Mouse (Mus musculus) liver, embryonic 14.5 days (tissue): ENCODE data around the gene Papln. TPM values are rescaled to one million over a fixed set of nuclear protein-coding genes. Genes with fewer than 3 reads are reported as not detected.

Experiments used
- ATAC-seq: fragments of 200-750 bp; cut with Nextera tagmentation; 2 replicates; pipeline ENCODE4 v1.8.0; 2017; ENCODE audit warnings: moderate number of reproducible peaks, mild to moderate bottlenecking, moderate library complexity; ENCODE audit not compliant: insufficient read depth
- DNase-seq, 3 experiments: peaks; one replicate each; pipeline ENCODE4 v3.0.0-alpha.2; 2012 to 2013; ENCODE audit warnings: low read depth in 3 of 3, low spot score in 3 of 3
- H3K27ac ChIP-seq: fragments of 300-500 bp; sonication (generic); 2 replicates; pipeline ENCODE4 v1.5.1; 2014; ENCODE audit warnings: moderate library complexity, mild to moderate bottlenecking, control low read depth, inconsistent platforms
- H3K27me3 ChIP-seq: fragments of 300-500 bp; sonication (generic); 2 replicates; pipeline ENCODE4 v1.6.1; 2014; ENCODE audit warnings: mild to moderate bottlenecking, low read length, moderate library complexity; ENCODE audit not compliant: control insufficient read depth, insufficient read depth
- H3K36me3 ChIP-seq: fragments of 300-500 bp; sonication (generic); replicated peaks from 2 replicates; pipeline ENCODE4 v1.6.1; 2014; ENCODE audit warnings: low read depth; ENCODE audit not compliant: control insufficient read depth, insufficient read depth
- H3K4me1 ChIP-seq, 2 experiments: fragments of 200-500 bp in 1 of 2; fragments of 300-500 bp in 1 of 2; sonication (generic) in 1 of 2; replicated peaks; 2 replicates each; pipeline ENCODE4 v1.6.1; 2012 to 2014; ENCODE audit warnings: antibody characterized with exemption in 1 of 2, inconsistent platforms in 1 of 2, low read length in 1 of 2; ENCODE audit not compliant: control insufficient read depth in 2 of 2, insufficient read depth in 2 of 2
- H3K4me2 ChIP-seq: fragments of 300-500 bp; sonication (generic); 2 replicates; pipeline ENCODE4 v1.6.1; 2014; ENCODE audit warnings: low read depth, mild to moderate bottlenecking, control low read depth, moderate library complexity
- H3K4me3 ChIP-seq, 2 experiments: fragments of 200-500 bp in 1 of 2; fragments of 300-500 bp in 1 of 2; sonication (generic) in 1 of 2; 2 replicates each; pipeline ENCODE4 v1.5.1; 2012 to 2014; ENCODE audit warnings: low read depth in 2 of 2, low read length in 2 of 2, mild to moderate bottlenecking in 2 of 2, control low read depth in 1 of 2, inconsistent platforms in 1 of 2, moderate library complexity in 1 of 2; ENCODE audit not compliant: insufficient read depth in 1 of 2
- H3K9ac ChIP-seq: fragments of 300-500 bp; sonication (generic); replicated peaks from 2 replicates; pipeline ENCODE4 v1.6.1; 2014; ENCODE audit warnings: mild to moderate bottlenecking, control low read depth, moderate library complexity
- H3K9me3 ChIP-seq: fragments of 300-500 bp; sonication (generic); 2 replicates; pipeline ENCODE4 v1.6.1; 2016; ENCODE audit warnings: low read length, mixed read lengths; ENCODE audit not compliant: control insufficient read depth
- CTCF ChIP-seq: IDR thresholded peaks from 2 replicates; pipeline ENCODE4 v1.5.1; 2016; ENCODE audit warnings: antibody characterized with exemption, low read depth, control low read depth
- EP300 ChIP-seq: IDR thresholded peaks from 2 replicates; pipeline ENCODE4 v1.6.1; 2016; ENCODE audit warnings: antibody characterized with exemption, low read depth
- WGBS: fragments of 180-500 bp; shearing (Covaris S2); extraction: QIAGEN DNeasy Blood & Tissue Kit; methylation state at CpG from one replicate; pipeline ENCODE4 v1.1.7; 2014; ENCODE audit not compliant: insufficient replicate concordance; 5-methylcytosine and 5-hydroxymethylcytosine counted together
- polyA plus RNA-seq, 2 experiments: library from polyadenylated mRNA; depleted of rRNA in 1 of 2; stranded (reverse) in 1 of 2; unstranded in 1 of 2; fragments of >200 nt; fragmentation: Nextera tagmentation in 1 of 2; extraction: Ambion mirVana in 1 of 2; gene quantifications; 2 replicates each; pipeline versions ENCODE4 v1.2.1 to v1.2.3; 2012 to 2014

Gene Papln
- polyA plus RNA-seq, 2 experiments = 0.27 to 1.2 TPM

DNA sequence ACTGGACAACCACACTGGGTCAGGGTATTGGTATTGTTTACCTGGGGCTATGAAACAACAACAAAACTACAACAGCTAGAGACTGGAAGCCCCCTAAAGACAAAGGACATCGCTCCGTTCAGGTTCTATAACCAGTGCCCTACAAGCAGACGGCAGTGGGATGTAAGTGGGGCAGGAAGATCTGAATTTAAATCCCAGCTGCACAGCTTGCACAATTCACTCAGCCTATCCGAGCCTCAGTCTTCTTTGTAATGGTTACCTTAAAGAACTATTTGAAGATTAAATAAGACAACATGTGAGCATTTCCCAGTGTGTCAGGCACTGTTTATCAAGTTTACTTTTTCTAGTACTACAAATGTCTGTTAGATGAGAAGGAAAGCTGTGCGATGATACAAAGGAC, 34.9 kb downstream of the Papln start:
- no peak overlapping the region for H3K4me2 ChIP-seq
- H3K4me1 ChIP-seq = no peaks in the 10 kb centered on the region
- DNase-seq (no peak), ATAC-seq (no peak)
- H3K27ac ChIP-seq = no peak overlapping the region
- no peaks in the 10 kb centered on the region for H3K27me3 ChIP-seq
- no peak overlapping the region for H3K4me3 ChIP-seq
- 77% methylated on average over 5 of the region's 5 CpGs for WGBS
- TF ChIP-seq CTCF (no peak), EP300 (no peak)
- H3K9me3 ChIP-seq = no peaks in the 10 kb centered on the region
- H3K36me3 ChIP-seq = peaks cover 8% of the 10 kb centered on the region; the same call in 1 of the 2 replicates
- no peak overlapping the region for H3K9ac ChIP-seq

DNA sequence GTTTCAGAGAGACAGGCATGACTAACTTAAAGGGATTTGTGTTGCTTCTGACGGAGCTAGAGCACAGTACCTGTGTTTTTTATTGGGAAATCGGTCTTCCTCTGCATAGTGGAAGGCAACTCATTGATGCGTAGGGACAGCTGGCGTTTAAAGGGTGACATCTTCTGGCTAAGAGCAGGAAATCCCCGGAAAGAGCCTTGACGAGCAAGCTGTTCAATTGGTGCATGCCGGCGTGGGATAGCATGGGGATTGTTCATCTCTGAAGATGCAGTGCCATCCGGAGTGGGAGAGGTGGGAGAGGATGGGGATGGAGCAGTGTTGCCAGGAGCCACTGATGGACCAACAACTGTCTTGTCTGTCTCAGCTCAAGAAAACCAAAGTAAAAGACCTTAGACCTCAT, 37.5 kb downstream of the Papln start:
- no peak overlapping the region for H3K4me3 ChIP-seq
- WGBS = 82% methylated on average over 9 of the region's 9 CpGs
- H3K9me3 ChIP-seq = no peaks in the 10 kb centered on the region
- no peak for DNase-seq
- no peak for ATAC-seq
- no peaks in the 10 kb centered on the region for H3K27me3 ChIP-seq
- no peak overlapping the region for H3K9ac ChIP-seq
- H3K36me3 ChIP-seq = peaks cover 21% of the 10 kb centered on the region
- no peaks in the 10 kb centered on the region for H3K4me1 ChIP-seq
- TF ChIP-seq EP300 (no peak), CTCF (no peak)
- no peak overlapping the region for H3K4me2 ChIP-seq
- no peak overlapping the region for H3K27ac ChIP-seq

DNA sequence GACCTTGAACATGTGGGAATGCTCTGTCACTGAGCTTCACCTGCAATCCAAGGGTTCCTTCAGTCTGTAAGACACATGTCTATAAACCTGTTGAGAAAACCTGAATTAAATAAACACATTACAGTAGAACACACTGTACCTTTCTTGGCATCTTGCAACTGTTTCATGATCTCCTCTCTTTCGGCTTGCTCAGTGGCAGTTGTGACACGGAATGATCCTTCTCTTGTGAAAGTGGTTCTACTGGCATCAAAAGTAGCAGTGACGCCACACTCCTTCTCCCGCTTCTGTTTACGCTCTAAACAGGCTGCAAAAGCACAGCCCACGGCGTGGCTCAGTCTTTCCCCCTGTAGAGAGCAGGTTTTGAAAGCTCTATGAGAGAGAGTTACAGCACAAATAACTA, 40.2 kb downstream of the Papln start:
- TF ChIP-seq EP300 (no peak), CTCF (no peak)
- Histone ChIP-seq H3K4me1 (no peaks in the 10 kb centered on the region), H3K4me3 (no peak overlapping the region), H3K4me2 (no peak overlapping the region), H3K9ac (no peak overlapping the region), H3K27me3 (no peaks in the 10 kb centered on the region), H3K27ac (no peak overlapping the region), H3K36me3 (peaks cover 36% of the 10 kb centered on the region), H3K9me3 (no peaks in the 10 kb centered on the region)
- ATAC-seq = no peak
- no peak for DNase-seq
- WGBS = 85% methylated on average over 7 of the region's 7 CpGs

DNA sequence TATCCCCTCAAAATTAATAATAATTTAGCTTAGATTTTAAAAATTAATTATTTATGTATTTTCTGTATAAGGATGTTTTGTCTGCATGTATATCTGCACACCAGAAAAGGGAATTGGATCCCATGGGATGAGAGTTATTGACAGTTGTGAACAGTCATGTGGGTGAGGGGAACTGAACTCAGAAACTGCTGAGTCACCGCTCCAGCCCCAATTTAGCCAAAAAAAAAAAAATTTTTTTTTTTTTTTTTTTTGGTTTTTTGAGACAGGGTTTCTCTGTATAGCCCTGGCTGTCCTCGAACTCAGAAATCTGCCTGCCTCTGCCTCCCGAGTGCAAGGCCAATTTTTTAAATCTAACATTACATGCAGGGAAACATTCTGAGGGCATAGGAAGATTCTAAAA, 48.5 kb downstream of the Papln start:
- TF ChIP-seq EP300 = no peak
- TF ChIP-seq CTCF = no peak

DNA sequence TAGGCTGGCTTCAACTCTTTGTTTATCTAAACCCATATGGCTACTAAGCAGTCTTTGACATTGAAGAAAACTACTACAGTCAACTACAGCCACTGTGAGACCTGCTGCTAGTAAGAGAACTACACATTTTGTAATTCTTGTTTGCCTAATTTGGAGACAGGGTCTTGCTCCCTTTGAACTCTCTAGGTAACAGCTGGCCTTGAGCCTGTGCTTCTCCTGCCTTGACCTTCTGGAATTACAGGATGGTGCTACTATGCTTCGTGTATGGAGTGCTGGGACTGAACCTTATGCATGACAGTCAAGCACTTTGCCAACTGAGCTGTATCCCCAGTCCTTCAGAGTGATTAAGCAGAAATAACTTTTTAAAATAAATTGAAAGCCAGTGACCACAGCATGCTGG, 53.2 kb downstream of the Papln start:
- no peaks in the 10 kb centered on the region for H3K27me3 ChIP-seq
- H3K4me2 ChIP-seq = no peak overlapping the region
- H3K4me3 ChIP-seq = no peak overlapping the region
- H3K9ac ChIP-seq = no peak overlapping the region
- H3K9me3 ChIP-seq = no peaks in the 10 kb centered on the region
- DNase-seq (no peak), ATAC-seq (no peak)
- TF ChIP-seq EP300 (no peak), CTCF (no peak)
- H3K4me1 ChIP-seq = 0 out of 4 replicates have a peak, but pooled peaks cover 0 to 1% of the 10 kb centered on the region in 2 experiments
- no peak overlapping the region for H3K27ac ChIP-seq
- WGBS = 63% methylated on average over 1 of the region's 1 CpGs
- no peaks in the 10 kb centered on the region for H3K36me3 ChIP-seq

More for the DNA sequence above, 48.5 kb downstream of the Papln start:
- H3K4me1 ChIP-seq = 0 out of 4 replicates have a peak, but pooled peaks cover 0 to 1% of the 10 kb centered on the region in 2 experiments
- H3K4me2 ChIP-seq = no peak overlapping the region
- DNase-seq = no peak
- no peaks in the 10 kb centered on the region for H3K9me3 ChIP-seq
- no peak overlapping the region for H3K27ac ChIP-seq
- H3K4me3 ChIP-seq = no peak overlapping the region
- no peak overlapping the region for H3K9ac ChIP-seq
- 53% methylated on average over 3 of the region's 3 CpGs for WGBS
- H3K27me3 ChIP-seq = no peaks in the 10 kb centered on the region
- peaks cover 6% of the 10 kb centered on the region for H3K36me3 ChIP-seq
- no peak for ATAC-seq
